Mouse (Mus musculus) hematopoietic stem cell, adult 5-6 weeks (primary cell): ENCODE measurements around the gene Ntm. TPM values are rescaled to one million over a fixed set of nuclear protein-coding genes. Genes with fewer than 3 reads are reported as not detected.

Experiments used
- ATAC-seq, 2 experiments: fragments of 125-278 bp in 1 of 2; replicated peaks in 1 of 2; 2 replicates each; pipeline ENCODE4 v1.8.0; 2016 to 2017; ENCODE audit warnings: inconsistent platforms in 2 of 2, mild to moderate bottlenecking in 2 of 2, moderate number of reproducible peaks in 2 of 2, low read depth in 1 of 2, moderate TSS enrichment in 1 of 2; ENCODE audit not compliant: low FRiP score in 2 of 2, poor library complexity in 2 of 2, severe bottlenecking in 2 of 2, insufficient read depth in 1 of 2, low TSS enrichment in 1 of 2
- total RNA-seq: library from RNA; stranded (forward); fragments of 172-1452, 232-1000 nt; gene quantifications from 2 replicates; pipeline ENCODE4 v1.2.3, GENCODE M21; 2017

The Ntm gene
- total RNA-seq, 1 experiment from 2014 or later, result not detected

DNA sequence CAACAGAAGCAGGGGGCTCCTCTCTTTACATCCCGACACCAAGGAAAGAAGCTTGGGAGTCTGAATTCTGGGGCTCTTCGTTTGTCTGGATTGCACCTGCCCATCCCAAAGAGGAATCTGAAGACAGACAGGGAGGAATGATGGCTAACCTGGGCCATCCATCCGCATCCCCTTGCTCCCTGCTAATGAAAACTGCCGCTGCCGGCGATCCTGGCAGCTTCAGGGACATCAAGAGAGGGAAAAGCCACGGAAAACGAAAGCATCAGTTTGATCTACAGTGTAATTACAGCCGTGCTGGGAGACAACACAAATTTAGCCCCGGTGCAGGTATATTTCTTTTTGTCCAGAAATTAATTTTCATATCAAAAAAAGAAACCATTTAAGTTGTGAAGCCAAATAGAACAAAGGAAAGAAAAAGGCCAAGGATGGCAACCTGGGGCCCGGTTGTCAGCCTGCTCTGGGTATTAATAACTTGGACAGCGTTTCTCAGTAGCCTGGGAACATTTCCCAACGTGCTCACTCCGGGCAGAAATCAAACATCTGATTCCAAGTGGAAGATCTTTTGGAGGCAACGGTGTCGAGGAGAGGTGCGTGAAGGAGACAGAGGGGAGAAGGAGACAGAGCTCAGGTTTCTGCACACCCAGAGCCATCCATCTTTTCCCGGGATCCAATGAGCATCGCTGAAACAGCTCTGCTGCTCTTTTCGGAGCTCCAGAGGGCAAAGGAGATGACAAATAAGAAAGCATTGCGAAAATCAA is 368.2 kb downstream of the Ntm start:
- no peak for ATAC-seq

DNA sequence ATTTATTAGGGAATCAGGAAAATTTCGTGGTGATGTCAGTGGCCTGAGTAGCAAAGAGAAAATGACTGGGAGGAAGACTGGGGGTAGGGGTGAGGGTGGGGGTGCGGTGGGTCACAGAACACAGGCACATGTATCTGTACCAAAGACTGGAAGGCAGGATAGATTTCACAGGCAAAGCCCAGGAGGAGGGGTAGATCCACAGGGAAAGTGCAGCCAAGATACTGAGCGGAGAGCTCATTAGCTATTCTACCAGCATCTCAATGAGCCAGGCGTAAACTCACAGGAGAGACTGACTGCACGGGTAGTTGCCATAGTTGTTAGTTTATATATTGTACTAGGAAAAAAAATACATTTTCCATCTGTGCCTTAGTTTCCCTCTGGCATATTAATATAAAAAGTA is 375.6 kb downstream of the Ntm start:
- no peak for ATAC-seq

DNA sequence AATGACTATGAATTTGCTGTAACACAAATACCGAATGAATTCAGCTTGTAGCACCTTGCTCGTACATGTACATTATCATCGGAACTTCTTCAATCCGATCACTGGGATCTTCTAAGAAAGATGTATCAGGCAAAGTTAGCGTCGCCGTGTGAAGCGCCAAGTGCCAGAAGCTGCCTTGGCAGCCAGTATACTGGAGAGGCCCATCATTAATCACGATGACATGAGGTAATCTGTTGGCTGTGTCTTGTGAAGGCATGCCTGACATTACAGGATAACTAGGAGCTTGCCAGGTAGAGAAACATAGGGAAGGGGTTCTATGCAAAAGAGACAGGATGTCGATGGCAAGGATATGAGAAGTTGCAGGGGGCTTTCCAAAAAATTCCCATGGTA is 376.6 kb downstream of the Ntm start:
- ATAC-seq, result no peak

DNA sequence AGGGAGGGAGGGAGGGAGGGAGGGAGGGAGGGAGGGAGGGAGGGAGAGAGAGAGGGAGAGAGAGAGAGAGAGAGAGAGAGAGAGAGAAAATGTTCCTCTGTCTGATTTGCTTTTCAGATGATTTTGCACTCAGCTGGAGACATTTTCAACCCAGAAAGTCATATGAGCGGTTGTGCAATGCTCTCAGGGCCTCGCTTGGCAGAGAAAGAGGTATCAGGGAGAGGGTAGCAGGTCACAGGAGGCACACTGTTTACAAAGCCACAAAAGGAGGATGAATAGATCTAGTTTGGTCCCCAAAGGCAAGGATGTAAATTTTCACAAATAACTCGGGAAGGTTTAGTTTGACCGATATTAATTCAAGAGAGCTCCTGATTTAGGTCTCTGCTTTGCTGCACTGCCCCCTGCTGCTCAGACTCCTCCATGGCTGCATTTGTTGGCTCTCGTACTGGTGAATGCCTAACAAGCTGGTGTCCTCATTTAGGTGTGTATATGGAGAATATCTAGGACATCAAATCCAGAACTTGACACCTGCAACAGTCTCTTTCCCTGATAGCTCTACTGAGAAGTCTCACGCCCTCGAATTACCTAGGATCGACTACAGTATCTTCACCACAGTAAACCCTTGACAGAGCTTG is 377.1 kb downstream of the Ntm start:
- peak in 1 of 2 experiments; percentile 80; a peak in 3 of 4 replicates for ATAC-seq

DNA sequence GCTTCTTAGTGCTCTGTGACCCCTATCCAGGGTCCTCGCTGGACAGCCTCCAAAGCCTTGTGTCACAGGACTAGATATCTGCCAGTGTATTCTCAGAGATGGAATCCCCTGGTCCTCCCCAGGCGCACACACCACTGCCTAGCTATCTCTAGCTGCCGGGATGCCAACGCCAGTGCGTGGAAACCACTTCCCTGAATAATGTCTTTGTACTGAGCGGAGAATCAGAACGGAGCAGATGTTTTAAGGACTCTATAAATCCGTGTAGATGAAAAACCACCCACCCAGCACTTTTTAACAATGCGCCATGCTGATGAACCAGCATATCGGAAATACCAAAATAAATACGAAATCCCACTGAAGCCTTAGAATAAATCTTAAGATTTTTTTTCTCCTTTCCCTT is 384.7 kb downstream of the Ntm start:
- ATAC-seq, result no peak

DNA sequence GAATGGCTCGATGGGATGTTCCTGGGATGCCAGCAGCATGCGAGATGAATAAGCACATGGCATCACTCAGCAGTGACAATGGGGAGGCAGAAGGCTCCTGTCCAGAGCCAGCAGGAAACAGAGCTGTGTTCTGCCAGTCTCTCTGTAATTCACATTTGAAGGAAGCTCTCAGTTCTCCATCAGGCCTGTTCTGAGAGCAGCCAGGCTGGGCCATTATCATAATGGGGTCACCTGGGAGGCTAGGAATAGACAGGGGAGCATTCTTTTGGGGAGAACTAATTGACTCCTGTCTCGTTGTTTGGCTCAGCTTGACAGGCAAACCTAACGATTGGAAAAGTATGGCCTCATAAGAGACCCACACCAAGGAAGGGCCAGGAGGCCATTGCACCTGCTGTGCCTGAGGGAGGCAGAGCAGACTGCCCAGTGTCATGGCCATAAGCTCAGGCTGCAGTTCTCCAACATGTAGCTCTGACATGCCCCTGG is 386.8 kb downstream of the Ntm start:
- no peak for ATAC-seq

DNA sequence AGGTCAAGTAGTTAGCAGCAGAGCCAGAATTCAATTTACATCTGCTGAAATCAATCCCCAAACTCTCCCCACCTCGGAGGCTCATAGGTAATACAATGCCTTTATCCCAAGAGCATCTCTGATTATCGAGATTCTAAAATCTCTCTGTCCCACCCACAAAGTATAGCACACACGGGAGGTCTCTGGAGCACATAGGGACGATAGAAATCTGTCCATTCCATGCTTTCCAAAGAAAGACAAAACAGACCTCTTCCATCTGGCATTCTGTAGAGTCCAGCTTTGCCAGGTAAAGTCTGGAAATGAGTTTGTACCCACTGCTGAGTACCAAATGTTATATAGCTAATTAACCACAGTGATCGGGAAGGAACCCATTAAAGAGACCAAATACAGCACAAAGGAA is 388.4 kb downstream of the Ntm start:
- no peak for ATAC-seq

DNA sequence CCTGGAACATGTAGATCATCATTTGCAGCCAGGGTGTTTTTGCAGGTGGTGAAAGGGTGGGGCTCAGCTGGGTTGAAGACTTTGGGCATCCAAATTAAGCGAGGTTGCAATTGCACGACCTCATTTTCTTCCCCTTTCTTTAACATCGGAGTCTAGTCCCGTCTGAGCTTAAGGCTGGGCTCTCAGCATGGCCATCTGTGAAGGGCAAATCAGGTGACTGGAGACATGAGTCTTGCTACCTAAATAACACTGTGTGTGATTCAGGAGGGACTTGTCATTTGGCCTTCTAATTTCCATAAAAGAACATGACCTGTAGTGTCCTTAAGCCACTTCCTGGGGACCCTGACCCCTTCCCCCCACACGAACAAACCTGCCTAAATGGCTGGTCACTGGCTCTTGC is 394.4 kb downstream of the Ntm start:
- no peak for ATAC-seq

DNA sequence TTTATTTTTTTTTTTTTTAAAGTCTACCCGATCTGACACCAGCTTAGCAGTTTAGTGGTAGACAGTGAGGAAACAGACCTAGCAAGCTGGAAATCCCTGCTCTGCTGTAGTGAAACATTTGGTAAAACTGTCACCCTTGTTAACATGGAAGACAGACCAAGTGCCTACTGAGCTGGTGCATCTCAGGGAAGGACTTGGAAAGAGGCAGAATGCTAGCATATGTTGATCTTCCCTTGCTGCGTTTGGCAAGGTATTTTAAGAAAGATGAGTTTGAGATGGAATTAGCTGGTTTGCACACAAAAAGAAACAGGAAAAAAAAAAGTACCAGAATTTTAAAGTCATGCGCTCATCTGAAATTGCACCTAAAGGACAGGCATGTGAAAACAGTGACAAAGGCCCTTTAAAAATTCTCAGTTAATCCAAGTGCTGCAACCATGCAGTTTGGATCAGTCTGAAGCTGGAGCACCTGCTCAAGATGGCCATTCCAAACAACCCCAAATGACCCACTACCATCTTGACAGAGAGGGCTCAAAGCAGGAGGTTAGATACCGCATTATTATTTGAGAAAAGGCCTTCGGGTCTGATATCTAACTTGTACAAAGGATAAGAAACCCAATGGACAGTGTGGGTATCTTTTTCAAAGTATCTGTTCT is 400.4 kb downstream of the Ntm start:
- ATAC-seq, result no peak

DNA sequence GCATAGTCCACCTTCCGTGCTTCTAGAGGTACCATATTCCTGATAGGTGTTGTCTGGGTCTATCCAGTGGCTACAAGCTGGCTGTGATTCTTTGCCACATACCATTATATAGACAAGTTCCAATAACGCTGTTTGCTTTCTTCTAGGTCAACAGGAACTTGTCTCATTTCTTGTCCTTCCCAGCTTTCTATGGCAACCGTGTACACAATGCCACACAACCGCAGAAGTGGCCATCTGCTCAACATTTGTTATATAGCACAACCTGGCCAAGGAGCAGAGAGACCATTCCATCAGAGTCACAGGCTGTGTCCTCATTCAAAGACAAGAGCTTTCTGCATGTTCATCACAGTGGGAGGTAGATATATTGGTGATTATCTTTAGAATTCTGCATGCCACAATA is 404.0 kb downstream of the Ntm start:
- no peak for ATAC-seq

DNA sequence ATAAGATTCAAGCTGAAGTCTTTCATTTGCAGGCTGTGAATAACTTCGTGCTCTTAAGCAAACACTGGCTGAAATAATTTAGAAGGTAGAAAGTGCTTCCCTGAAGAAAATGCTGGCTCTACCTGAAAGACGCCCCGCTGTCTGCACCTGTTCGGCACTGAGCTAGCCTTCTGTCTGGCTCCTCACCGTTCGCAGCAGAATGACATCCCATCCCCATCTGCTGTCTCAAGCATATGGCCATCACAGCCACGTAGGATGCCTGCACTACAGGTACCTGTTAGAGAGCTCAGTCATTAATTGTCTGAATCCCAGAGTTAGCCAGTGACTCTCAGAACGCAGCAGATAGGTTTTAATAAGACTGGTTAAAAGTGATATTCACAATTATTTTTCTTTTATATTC is 412.4 kb downstream of the Ntm start:
- ATAC-seq, result no peak

DNA sequence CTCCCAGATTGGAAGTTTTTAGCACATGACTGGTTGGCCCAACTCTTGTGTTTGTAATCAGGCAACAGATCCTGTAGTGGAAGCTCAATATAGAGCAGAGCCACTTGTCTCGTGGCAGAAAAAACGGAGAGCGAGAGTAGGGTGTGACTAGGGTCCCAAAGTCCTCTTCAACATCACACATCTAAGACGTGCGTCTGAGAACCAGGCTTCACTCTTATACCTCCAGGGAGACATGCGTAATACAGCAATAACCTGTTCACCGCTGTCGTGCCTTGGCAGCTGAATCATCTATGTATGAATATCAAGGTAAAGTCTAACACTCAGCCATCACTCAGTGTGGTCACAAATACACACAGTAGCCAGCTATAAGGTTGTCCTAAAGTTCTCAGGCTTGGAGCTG is 412.8 kb downstream of the Ntm start:
- no peak for ATAC-seq

DNA sequence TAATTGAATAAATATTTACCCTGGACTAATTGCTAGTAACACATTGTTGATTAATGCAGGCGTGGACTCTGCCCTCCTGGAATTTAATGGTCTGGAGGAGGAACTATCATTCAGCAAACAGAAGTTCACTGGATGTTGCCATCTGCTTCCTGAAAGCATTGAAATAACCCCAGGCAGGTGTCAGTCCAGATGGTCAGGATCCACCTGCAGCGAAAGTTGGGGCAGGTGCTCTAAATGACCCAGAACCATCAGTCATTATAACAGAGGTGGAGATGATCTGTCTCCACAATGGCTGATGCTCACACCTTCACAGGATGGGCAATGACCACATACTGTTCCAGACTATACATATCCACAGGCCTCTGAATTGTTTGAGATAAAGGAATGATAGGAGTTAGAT is 426.5 kb downstream of the Ntm start:
- no peak for ATAC-seq

DNA sequence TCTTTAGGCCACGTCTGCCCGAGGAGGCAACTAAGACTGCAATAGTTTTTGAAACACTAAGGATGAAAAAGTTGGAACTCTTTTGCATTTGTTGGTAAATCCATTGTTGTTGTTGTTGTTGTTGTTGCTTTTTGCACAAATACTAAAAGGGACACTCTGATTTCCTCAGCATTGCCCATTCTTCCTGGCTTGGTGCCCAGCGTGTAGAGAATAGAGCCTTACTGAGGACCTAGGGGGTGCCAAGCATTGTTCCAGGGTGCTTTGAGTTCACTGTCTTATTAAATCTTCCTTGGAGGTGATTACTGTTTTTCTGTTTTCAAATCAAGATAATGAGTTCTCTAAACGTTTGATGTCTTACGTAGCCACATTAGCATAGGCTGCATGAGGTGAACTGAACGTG is 428.2 kb downstream of the Ntm start:
- no peak for ATAC-seq

DNA sequence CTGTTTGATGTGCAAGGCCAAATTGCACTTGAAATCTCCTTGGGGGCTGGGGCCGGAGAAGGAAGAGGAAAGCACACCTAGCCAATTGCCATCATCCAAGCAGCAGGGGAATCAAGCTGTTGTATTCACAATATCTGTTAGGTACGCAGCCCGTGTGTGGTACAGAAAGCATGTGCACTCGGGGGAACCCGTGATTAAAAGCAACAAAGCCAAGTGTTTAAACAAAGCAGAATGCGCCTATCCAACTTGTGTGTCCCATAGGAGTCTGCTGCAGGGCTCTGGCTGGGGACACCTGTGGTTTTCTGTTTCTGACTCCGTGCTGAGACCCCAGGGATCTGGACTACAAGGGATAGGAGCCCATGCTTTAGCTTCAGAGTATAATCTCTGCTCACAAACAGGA is 428.6 kb downstream of the Ntm start:
- no peak for ATAC-seq

DNA sequence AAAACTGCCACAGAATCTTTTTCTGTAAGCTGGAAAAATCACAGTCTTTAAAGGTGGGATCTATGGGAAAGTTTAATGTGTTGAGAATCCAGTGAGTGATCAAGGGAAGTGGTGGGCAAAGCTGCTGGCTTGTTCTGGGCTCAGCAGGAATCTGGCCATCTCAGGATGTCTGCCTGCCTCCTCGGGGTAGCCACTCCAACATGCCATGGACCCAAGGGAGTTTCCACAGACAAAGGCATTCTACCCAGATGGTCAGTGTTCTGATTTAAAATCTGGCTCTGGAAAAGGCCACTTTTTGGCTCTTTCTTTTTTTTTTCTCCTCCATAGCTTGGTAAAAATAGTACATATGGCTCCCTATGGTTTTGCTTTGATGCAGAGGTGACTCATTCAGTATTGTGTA is 429.4 kb downstream of the Ntm start:
- ATAC-seq, result no peak

DNA sequence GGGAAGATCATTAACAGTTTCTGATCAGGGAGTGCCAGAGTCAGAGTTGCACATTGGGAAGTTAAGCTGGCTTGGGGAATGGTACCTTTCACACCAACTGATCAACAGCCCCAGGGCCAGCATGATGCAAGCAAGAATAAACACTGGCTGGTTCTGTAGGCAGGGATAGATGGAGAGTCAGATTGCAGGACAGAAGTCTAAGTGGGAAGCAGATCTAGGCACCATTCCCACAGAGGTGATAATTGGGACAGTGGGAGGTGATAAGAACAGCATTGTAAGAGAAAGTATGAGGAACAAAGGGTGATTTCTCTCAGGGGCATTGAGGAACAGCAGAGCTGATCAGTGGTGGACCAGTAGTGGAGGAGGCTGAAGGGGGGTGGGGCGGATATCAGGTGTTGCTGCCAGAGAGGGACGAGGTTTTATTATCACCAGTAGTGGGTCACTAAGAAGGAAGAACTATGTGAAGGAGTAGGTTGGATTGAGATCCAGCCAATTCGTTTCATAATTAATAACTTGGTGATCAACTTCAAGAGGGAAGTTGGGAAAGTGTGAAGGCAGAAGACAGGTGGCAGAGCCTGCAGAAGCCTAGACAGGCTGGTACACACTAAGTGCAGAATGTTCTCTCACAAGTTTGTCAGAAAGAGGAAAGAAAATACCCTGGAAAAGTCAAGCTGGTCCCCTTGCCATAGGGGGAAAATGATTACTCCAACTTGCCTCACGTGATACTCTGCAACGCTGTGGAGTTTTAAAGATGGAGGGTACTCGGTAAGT is 431.6 kb downstream of the Ntm start:
- no peak for ATAC-seq

DNA sequence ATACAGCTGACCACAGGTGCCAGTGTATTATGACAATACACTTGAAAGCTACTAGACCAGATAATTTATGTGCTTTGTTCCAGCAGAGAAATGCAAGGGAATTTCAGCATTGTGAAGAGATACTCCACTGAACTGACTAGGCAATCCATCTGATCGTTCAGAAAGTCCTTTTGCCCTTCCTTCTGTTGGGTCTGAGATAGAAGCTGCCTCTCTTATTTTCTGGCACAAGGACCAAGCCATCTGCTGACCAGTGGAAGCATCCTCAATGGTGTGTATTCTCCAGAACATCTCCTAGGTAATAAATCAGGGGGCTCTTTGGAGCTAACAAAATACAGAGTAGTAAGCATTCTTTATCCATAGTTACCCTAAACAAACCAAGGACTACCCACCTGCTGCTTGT is 438.8 kb downstream of the Ntm start:
- no peak for ATAC-seq
